Mouse (Mus musculus) heart, postnatal 25 days (tissue): ENCODE measurements at regions not wholly inside any gene's neighbourhood (a gene's known extent, or its start where the extent isn't known, plus 50 kb on each side); places are given as distances from the start of the nearest gene placed in this dataset.

ENCODE experiments used
- DNase-seq: peaks from one replicate; pipeline ENCODE4 v3.0.0; 2022; ENCODE audit warnings: low spot score
- intact Hi-C: fragments of 180-260 bp; cut with DNase I; formaldehyde crosslinking; loops from one replicate; pipeline ENCODE4 v1.15.1; 2025

- DNase-seq, result no peak
- intact Hi-C loops, result no loop called here
These were observed 211.5 kb downstream of the Nedd1 start for GRCm38 (mm10) chr10:92510677-92511076.

DNA sequence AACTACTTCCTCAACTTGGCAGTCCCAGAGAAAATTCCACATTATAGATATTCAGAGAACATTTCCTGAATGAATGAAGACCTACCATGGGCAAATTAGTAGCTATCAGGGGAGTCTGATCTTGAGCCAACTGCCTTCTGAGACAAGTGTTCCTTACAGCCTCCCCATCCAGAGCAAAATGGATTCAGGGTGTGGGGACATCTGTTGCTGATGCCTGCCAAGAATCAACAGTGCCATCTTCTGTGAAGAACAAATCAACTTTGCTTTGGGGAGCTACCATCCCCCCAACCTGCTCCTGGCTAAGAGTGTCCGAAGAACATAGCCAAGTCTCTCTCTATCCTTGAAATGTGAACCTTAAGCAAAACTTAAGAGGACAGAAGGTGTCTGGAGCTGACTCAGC is 217.9 kb downstream of the Nedd1 start:
- intact Hi-C loops, result no loop called here
- DNase-seq, result no peak

GRCm38 (mm10) chr10:92483592-92483991 is 238.6 kb downstream of the Nedd1 start:
- intact Hi-C loops, result no loop called here
- DNase-seq, result no peak

DNA sequence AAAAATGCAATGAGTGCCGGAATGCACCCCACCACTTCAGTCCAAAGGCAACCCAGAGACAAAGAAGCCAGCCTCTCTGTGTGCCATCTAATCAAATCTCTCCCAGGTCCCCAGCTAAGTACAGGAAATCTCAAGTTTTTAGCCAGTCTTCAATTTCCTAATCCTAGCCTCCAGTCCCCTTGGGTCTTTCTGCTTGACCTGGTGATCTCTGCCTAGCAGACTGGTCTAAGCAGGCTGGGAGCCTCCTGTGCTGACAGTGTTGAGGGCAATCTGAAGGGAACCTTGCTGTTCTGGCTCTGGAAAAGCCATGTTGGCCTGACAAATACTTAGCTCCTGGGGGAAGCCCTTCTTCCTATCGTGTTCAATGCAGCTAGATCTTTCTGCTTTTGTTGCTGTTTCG is 248.9 kb downstream of the Nedd1 start:
- intact Hi-C loops, result no loop called here
- no peak for DNase-seq

GRCm38 (mm10) chr10:92471111-92471510 is 251.1 kb downstream of the Nedd1 start:
- intact Hi-C loops, result no loop called here
- DNase-seq, result no peak

- DNase-seq, result no peak
- intact Hi-C loops, result no loop called here
These were observed 267.0 kb downstream of the Nedd1 start for GRCm38 (mm10) chr10:92455195-92455594.

DNA sequence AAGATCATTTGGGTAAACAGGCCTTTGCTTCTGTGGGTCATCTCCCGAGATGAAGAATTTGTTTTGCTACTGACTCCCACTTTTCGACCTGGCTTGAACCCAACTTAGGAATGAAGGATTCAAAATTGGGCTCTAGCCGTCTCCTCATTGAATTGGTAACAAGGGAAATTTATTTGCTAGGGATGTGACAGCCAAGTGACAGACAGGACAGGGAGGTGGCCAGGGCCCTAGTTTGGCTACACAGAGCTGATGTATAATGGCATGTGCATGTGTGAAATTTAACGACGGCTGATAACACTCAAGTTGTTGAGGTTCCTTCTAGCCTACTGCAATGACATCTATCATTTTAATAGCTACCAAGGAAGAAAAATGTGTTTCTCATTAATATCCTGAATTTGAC is 268.7 kb downstream of the Nedd1 start:
- DNase-seq, result no peak
- intact Hi-C loops, result no loop called here

DNA sequence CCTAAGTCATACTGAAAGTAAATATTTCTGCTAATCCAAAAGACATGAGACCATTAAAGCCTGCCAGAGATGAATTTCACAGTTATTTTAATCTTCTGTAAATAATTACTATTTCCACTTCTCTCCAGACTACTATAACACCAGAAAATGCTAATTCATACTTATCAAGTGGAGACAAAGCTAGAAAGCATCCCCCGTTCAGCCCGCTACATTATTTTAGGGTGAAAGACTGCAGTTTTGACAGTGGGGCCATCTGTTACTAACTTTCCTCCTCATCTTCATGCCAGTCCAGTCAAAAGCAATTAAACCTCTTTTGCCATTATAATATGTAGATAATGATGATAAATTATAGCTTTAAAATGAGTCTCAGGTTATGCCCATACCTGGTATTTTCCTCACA is 276.3 kb downstream of the Nedd1 start:
- intact Hi-C loops, result no loop called here
- no peak for DNase-seq

- intact Hi-C loops, result no loop called here
- no peak for DNase-seq
These were observed 283.4 kb downstream of the Nedd1 start for GRCm38 (mm10) chr10:92438621-92439394.

DNA sequence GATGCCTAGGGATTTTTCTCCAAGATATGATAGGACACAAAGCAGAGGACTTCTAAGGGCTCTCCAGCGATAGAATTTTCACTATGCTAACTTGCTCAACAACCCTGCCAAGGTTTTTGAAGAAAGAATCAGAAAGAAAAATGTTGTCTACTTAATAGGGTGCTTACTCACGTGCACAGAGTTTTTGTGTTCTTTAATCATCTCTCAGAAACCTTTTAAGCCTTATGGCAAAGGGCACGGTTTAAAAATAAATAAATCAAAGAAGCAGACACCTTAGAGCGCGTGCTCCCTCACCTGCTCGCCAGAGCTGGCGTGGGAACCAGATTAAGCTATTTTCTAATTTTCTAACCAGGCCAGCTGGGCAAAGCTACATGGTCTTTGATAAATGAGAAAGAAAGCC is 293.0 kb downstream of the Nedd1 start:
- DNase-seq, result no peak
- intact Hi-C loops, result no loop called here

- DNase-seq, result no peak
- intact Hi-C loops, result no loop called here
These were observed 294.2 kb downstream of the Nedd1 start for GRCm38 (mm10) chr10:92428026-92428425.

DNA sequence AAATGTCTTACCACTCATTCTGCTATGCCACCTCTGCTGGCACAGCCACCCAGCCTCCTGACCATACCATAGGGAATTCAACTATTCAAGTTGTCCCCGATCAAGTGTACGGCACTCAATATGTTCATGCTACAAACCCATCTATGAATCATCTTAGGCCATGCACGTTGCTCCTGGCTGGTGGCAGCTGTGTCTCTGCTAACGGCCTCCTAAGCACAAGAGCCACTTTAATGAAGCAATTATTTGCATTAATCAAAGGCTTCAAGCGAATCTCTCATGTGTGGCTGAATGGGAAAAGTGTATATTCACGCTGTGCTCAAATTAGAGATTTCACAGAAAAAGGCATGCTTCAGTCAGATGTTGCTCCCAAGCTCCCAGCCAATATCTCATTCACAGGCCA is 295.8 kb downstream of the Nedd1 start:
- intact Hi-C loops, result no loop called here
- no peak for DNase-seq

DNA sequence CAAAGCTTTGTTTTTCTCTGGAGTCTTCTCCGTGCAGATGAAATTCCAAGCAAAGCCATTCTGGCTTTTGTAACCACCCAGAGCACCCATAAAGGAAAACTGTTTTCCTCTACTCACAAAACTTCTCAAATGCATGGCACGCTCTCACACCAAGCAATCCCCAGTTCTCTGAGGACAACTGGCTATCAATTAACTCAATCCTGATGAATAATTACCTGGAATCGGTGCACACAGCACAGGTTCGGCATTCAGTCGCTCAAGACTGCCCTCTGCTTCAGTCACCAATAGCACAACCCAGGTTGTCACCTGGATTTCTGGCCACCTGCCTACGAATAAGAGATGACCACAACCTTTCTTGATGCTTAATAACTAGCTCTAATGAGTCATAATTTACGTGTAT is 309.5 kb downstream of the Nedd1 start:
- intact Hi-C loops, result no loop called here
- no peak for DNase-seq

DNA sequence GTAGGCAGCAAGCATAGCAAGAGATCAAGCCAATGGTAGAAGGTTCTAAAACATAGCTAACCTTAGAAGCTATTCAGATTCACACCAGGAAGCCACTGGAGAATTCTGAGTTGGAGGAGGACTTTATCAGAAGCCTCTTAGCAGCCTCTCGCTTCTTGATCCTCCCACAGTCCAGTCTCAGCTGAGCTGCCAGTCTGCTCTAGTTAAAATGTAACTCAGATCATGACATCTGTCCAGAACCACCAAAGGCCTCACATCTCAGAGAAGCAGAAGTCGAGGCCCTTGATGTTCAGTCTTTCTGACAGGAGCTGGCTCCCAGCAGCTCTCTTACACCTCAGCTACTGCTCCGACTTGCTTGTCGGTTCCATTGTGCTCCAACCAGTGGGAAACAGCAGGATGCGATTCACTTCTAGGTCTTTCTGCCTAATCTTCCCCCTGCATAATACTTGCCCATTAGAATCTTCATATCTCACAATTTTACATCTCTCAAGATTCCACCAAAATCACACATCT is 311.4 kb downstream of the Nedd1 start:
- intact Hi-C loops, result no loop called here

DNA sequence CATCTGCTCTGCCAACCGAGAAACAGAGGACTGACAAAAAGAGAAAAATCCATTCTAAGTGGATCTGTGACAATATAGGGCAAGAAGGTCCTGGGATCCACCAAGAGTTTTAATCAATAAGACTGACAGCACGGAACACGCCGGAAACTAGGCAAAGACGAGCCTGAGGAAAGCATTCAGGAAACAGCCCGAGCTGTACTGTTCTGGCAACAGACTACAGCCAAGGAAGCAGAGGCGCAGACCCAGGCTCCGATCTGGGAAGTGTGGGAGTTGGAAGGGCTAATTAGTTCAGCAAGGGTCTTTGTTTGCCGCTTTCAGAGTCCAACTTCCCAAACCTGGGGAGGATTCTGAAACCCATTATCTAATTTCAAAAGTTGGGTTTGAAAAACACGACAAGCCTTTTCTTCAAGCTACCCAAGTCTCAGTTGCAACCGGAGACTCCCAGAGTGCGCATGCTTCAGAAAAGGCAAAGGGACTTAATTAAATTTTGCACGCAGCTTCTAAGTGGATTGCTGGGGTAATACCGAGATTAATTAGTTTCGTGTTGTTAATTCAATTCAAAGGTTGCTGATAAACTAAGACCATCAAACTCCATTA is 317.4 kb downstream of the Nedd1 start:
- DNase-seq, result no peak
- intact Hi-C loops, result no loop called here

More for the DNA sequence above, 311.4 kb downstream of the Nedd1 start:
- DNase-seq, result no peak

- no peak for DNase-seq
- intact Hi-C loops, result no loop called here
These were observed 321.6 kb downstream of the Nedd1 start for GRCm38 (mm10) chr10:92400587-92401090.

- DNase-seq, result no peak
- intact Hi-C loops, result no loop called here
These were observed 333.0 kb downstream of the Nedd1 start for GRCm38 (mm10) chr10:92389176-92389732.

DNA sequence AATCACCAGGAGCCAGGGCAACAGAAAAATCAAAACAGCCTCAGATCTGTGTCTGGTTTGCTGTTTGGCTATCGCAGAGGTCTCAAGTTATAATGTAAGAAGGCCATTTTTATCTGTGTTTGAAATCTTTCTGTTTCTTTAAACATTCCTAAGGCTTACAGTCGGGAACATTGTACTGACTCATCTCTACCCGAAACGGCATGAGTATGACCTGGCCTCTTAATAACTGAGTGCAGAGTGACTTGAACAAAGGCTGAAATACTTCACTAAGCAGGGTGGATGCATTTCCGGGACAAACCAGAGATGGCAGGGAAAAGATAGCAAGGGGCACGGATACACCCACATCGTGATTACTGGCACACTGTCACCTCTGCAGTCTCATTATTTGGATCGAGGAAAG is 355.1 kb downstream of the Nedd1 start:
- intact Hi-C loops, result no loop called here
- no peak for DNase-seq

DNA sequence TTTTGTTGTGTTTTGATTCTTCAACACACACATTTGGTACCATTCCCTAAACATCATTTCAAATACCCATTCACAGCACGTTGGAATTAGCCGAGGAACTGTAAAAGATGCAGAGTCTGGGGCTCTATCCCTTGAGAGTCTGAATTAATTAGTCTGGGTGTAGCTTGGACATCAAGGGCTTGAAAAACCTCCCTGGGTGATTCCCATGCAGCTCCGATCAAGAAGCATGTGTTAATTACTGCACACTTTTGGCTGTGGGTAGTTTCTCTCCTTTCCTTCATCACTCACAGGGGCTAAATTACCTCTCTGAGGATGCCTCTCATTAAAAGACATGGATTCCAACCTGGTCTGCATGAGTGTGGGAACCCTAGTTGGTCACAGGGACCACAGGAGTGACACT is 365.5 kb downstream of the Nedd1 start:
- intact Hi-C loops, result no loop called here
- DNase-seq, result no peak

DNA sequence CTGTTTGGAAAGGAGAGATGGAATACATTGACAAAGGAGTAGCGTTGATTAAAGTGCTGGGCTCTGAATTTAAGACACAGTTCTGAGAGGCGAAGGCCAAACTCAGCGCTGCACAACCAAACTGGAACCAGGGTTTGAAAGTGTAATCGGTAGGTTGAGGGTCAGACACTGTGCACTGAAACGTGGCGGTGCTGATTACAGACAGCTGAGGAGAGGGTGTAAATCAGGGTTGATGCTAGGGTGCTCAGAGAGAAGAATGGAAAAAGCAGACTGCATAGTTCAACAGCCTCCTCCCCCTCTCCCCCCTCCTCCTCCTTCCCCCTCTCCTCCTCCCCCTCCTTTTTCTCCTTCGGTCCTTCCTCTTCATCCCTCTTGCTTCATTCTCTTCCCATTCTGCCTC is 373.2 kb downstream of the Nedd1 start:
- intact Hi-C loops, result no loop called here
- no peak for DNase-seq

DNA sequence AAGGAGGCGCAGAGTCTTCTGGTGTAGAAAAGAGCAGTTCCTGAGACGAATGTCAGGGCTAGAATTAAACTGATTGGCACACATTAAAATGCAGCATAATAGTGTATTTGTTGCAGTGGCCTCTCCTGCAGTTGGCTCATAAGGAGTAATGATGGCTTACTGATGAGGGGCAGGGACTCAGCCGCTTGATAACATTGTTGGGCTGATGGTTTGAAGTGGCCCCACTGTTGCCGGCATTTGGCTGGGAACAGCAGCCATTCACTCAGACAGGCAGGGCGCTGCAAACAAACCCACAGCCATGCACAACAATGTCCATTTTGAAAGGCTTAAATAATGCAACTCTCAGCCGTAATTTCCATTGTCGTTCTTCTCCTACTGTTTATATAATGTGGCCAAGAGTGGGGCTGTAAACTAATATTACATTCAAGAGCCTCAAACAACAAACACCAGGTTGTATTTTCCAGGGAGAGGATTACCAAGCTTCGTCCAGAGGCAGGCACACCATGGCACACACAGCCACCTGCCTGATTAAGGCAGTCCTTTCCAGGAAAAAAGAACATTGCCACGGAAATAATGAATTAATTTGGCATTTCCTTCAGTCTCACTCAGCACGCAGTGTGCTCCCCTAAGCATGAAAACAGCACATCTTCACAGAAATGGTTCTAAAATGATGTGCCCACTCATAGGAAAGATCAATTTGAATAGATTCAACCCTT is 374.1 kb downstream of the Nedd1 start:
- DNase-seq, result no peak
- intact Hi-C loops, result no loop called here
